Mouse (Mus musculus) kidney, adult 2 months (tissue): Measurements from ENCODE around the gene Vangl2.

Experiments
- CTCF ChIP-seq: fragments of 200-500 bp; conservative IDR thresholded peaks from 2 replicates; pipeline ENCODE4 v1.5.1; 2011; ENCODE audit warnings: low read depth, mild to moderate bottlenecking, control low read depth, low read length, moderate library complexity, mixed read lengths; ENCODE audit not compliant: insufficient read depth, insufficient read length
- POLR2A ChIP-seq: fragments of 200-500 bp; IDR thresholded peaks from one replicate; pipeline ENCODE4 v1.6.1; 2011; ENCODE audit warnings: low read depth, low read length, control low read depth

- TF ChIP-seq POLR2A (no peak), CTCF (no peak)
Observed at GRCm38 (mm10) chr1:172049131-172049782, 21.0 kb upstream of the Vangl2 start.
